Comparison of ENCODE assay signal across 18 mouse cellular contexts in genomic region chr10:69208705-69209104, GRCm38 (mm10). TPM values are rescaled to one million over a fixed set of nuclear protein-coding genes. Genes with fewer than 3 reads are reported as not detected.
DNase-seq lines count a peak whose midpoint lies in the region; ATAC-seq and TF ChIP-seq lines count a peak whose summit lies in the region.
"Had no signal": no experiment of that assay in that cellular context is flagged by ENCODE, and none has a peak within 500 bp of the region (broad histone marks: within the 10 kb centered on the region; RNA-seq: fewer than 3 reads in every experiment).

No protein-coding gene starts in this region.

- H3K4me1 ChIP-seq in hindbrain, postnatal 0 days (ENCODE audit: insufficient read depth, low read length), result peaks cover 8% of the 10 kb centered on the region
- peaks cover 5% of the 10 kb centered on the region for H3K4me1 ChIP-seq in hindbrain, embryonic 12.5 days
- no peaks in the 10 kb centered on the region for H3K4me1 ChIP-seq in lung, embryonic 14.5 days (ENCODE audit: insufficient read depth)
- H3K4me1 ChIP-seq in ES-Bruce4 (ENCODE audit: control insufficient read depth, insufficient read depth, low read length), result no peaks in the 10 kb centered on the region

- WGBS in hindbrain, postnatal 0 days, result 88% methylated on average over 3 of the region's 3 CpGs
- 92% methylated on average over 3 of the region's 3 CpGs for WGBS in hindbrain, embryonic 12.5 days
- 85% methylated on average over 3 of the region's 3 CpGs for WGBS in lung, embryonic 14.5 days

- no peak for TF ChIP-seq POLR2A in ES-Bruce4 (IDR thresholded peaks at IDR 0.05; ENCODE audit: insufficient read depth, low read length)
- no peak for TF ChIP-seq POLR2A in brain, embryonic 14.5 days (IDR thresholded peaks at IDR 0.05; ENCODE audit: borderline replicate concordance, extremely low read depth, insufficient read depth, insufficient read length, poor library complexity, severe bottlenecking)

- no peak for ATAC-seq in hindbrain, postnatal 0 days
- no peak for ATAC-seq in hindbrain, embryonic 12.5 days (ENCODE audit: low FRiP score)
- no peak for ATAC-seq in lung, embryonic 14.5 days (ENCODE audit: insufficient read depth)
- ATAC-seq: forebrain, embryonic 16.5 days; inflammation-experienced regulatory T-cells, adult 6 months had no signal

- H3K27ac ChIP-seq in hindbrain, postnatal 0 days, result no peak overlapping the region
- H3K27ac ChIP-seq in hindbrain, embryonic 12.5 days, result no peak overlapping the region
- no peak overlapping the region for H3K27ac ChIP-seq in lung, embryonic 14.5 days (ENCODE audit: low read depth)
- no peak overlapping the region for H3K27ac ChIP-seq in ES-Bruce4 (ENCODE audit: insufficient read depth, low read length)
- H3K27ac ChIP-seq: heart, embryonic 15.5 days; kidney, embryonic 15.5 days; lung, embryonic 15.5 days; midbrain, embryonic 12.5 days; neural tube, embryonic 13.5 days had no signal

- H3K4me2 ChIP-seq in hindbrain, postnatal 0 days (ENCODE audit: low read depth, low read length), result no peak overlapping the region
- H3K4me2 ChIP-seq in hindbrain, embryonic 12.5 days (replicated peaks), result no peak overlapping the region
- no peak overlapping the region for H3K4me2 ChIP-seq in lung, embryonic 14.5 days
- H3K4me2 ChIP-seq: embryonic facial prominence, embryonic 13.5 days; heart, embryonic 15.5 days; kidney, embryonic 15.5 days; lung, embryonic 15.5 days; midbrain, embryonic 12.5 days; neural tube, embryonic 13.5 days had no signal

- no peak overlapping the region for H3K9ac ChIP-seq in hindbrain, postnatal 0 days (replicated peaks; ENCODE audit: low read length)
- no peak overlapping the region for H3K9ac ChIP-seq in hindbrain, embryonic 12.5 days
- no peak overlapping the region for H3K9ac ChIP-seq in lung, embryonic 14.5 days
- H3K9ac ChIP-seq in ES-Bruce4 (ENCODE audit: low read depth, poor library complexity, severe bottlenecking), result no peak overlapping the region
- H3K9ac ChIP-seq: embryonic facial prominence, embryonic 13.5 days; heart, embryonic 15.5 days; kidney, embryonic 15.5 days; lung, embryonic 15.5 days; midbrain, embryonic 12.5 days; neural tube, embryonic 13.5 days had no signal

- H3K36me3 ChIP-seq in hindbrain, postnatal 0 days (ENCODE audit: insufficient read depth, low read length), result no peaks in the 10 kb centered on the region
- no peaks in the 10 kb centered on the region for H3K36me3 ChIP-seq in hindbrain, embryonic 12.5 days
- no peaks in the 10 kb centered on the region for H3K36me3 ChIP-seq in lung, embryonic 14.5 days (ENCODE audit: insufficient read depth)
- no peaks in the 10 kb centered on the region for H3K36me3 ChIP-seq in ES-Bruce4 (ENCODE audit: control insufficient read depth, insufficient read depth, low read length, poor library complexity, severe bottlenecking)
- H3K36me3 ChIP-seq: heart, embryonic 15.5 days; lung, embryonic 15.5 days; midbrain, embryonic 12.5 days; neural tube, embryonic 13.5 days had no signal

- H3K4me3 ChIP-seq in hindbrain, postnatal 0 days (ENCODE audit: low read length), result no peak overlapping the region
- no peak overlapping the region for H3K4me3 ChIP-seq in hindbrain, embryonic 12.5 days
- no peak overlapping the region for H3K4me3 ChIP-seq in lung, embryonic 14.5 days (ENCODE audit: low read depth, low read length)
- no peak overlapping the region for H3K4me3 ChIP-seq in ES-Bruce4 (ENCODE audit: low read depth, low read length)
- H3K4me3 ChIP-seq: embryonic facial prominence, embryonic 13.5 days; heart, embryonic 15.5 days; kidney, embryonic 15.5 days; lung, embryonic 15.5 days; midbrain, embryonic 12.5 days; neural tube, embryonic 13.5 days had no signal

- H3K27me3 ChIP-seq in hindbrain, postnatal 0 days (ENCODE audit: insufficient read depth, low read length), result no peaks in the 10 kb centered on the region
- no peaks in the 10 kb centered on the region for H3K27me3 ChIP-seq in hindbrain, embryonic 12.5 days
- H3K27me3 ChIP-seq in lung, embryonic 14.5 days (ENCODE audit: insufficient read depth, low read length), result no peaks in the 10 kb centered on the region
- no peaks in the 10 kb centered on the region for H3K27me3 ChIP-seq in ES-Bruce4 (ENCODE audit: control insufficient read depth, insufficient read depth, low read length, poor library complexity, severe bottlenecking)
- H3K27me3 ChIP-seq: embryonic facial prominence, embryonic 13.5 days; heart, embryonic 15.5 days; kidney, embryonic 15.5 days; lung, embryonic 15.5 days; midbrain, embryonic 12.5 days; neural tube, embryonic 13.5 days had no signal

- peak; percentile 37; the same call in 1 of the 2 replicates for TF ChIP-seq CTCF in hindbrain, postnatal 0 days (IDR thresholded peaks at IDR 0.05; ENCODE audit: low read depth)
- TF ChIP-seq CTCF in lung, embryonic 14.5 days (IDR thresholded peaks at IDR 0.05; ENCODE audit: low read depth), result peak; percentile 11; the same call in 1 of the 2 replicates
- peak; percentile 33 for TF ChIP-seq CTCF in ES-Bruce4 (IDR thresholded peaks at IDR 0.05; ENCODE audit: low read depth, low read length)
- TF ChIP-seq CTCF in brain, embryonic 14.5 days (IDR thresholded peaks at IDR 0.05; ENCODE audit: borderline replicate concordance, extremely low read depth, insufficient read depth, insufficient read length), result peak; percentile 17; the same call in 1 of the 2 replicates

- no peaks in the 10 kb centered on the region for H3K9me3 ChIP-seq in hindbrain, postnatal 0 days (ENCODE audit: low read length)
- no peaks in the 10 kb centered on the region for H3K9me3 ChIP-seq in hindbrain, embryonic 12.5 days (replicated peaks)
- H3K9me3 ChIP-seq in lung, embryonic 14.5 days (ENCODE audit: low read depth, low read length), result no peaks in the 10 kb centered on the region
- H3K9me3 ChIP-seq in ES-Bruce4 (replicated peaks; ENCODE audit: control insufficient read depth, insufficient read depth, low read length, poor library complexity, severe bottlenecking), result no peaks in the 10 kb centered on the region
- H3K9me3 ChIP-seq: heart, embryonic 15.5 days; kidney, embryonic 15.5 days; lung, embryonic 15.5 days; midbrain, embryonic 12.5 days; neural tube, embryonic 13.5 days had no signal

- no peak for TF ChIP-seq EP300 in ES-Bruce4 (IDR thresholded peaks at IDR 0.05; ENCODE audit: insufficient read depth, low read depth, low read length)

- DNase-seq in hindbrain, postnatal 0 days (ENCODE audit: low spot score), result no peak
- no peak for DNase-seq in lung, embryonic 14.5 days
- no peak for DNase-seq in lung, postnatal 4 days
- no peak for DNase-seq in brain, embryonic 14.5 days (ENCODE audit: low read depth)
- no peak for DNase-seq in cerebellum, adult 11 months
- no peak for DNase-seq in adipocyte (ENCODE audit: low spot score)
- DNase-seq: adrenal gland, adult 8-10 months; cerebellum, adult 9-11 months had no signal

RNA-seq across cellular contexts. Expression of gene A930033H14Rik, which starts 4.2 kb away (rescaled TPM):
- total RNA-seq in hindbrain, postnatal 0 days (2014; rRNA removed), result 0.47 and 0.61 TPM in 2 replicates
- polyA plus RNA-seq in hindbrain, postnatal 0 days (2015; fragmentation: Nextera tagmentation; extraction: Ambion mirVana), result 1.4 TPM in 2 replicates
- polyA plus RNA-seq in hindbrain, embryonic 12.5 days (2016; fragmentation: Nextera tagmentation; extraction: Ambion mirVana), result 1.9 TPM in 2 replicates
- 1.8 and 1.9 TPM in 2 replicates for polyA plus RNA-seq in lung, embryonic 14.5 days (2014; fragmentation: Nextera tagmentation; extraction: Ambion mirVana)
- 0.40 and 0.52 TPM in 2 replicates for polyA plus RNA-seq in ES-Bruce4 (2011; ENCODE audit: insufficient read depth, insufficient read length, low read depth, missing spikeins)
- polyA plus RNA-seq in brain, embryonic 14.5 days (2012; rRNA removed), result 1.6 and 1.9 TPM in 2 replicates
- polyA plus RNA-seq: inflammation-experienced regulatory T-cells, adult 6 months had no signal

RNA-seq across cellular contexts. Expression of gene Rhobtb1, which starts 57.5 kb away (rescaled TPM):
- total RNA-seq in hindbrain, postnatal 0 days (2014; rRNA removed), result 9.1 and 10.9 TPM in 2 replicates
- polyA plus RNA-seq in hindbrain, postnatal 0 days (2015; fragmentation: Nextera tagmentation; extraction: Ambion mirVana), result 11.6 and 13.3 TPM in 2 replicates
- polyA plus RNA-seq in hindbrain, embryonic 12.5 days (2016; fragmentation: Nextera tagmentation; extraction: Ambion mirVana), result 23.2 and 23.5 TPM in 2 replicates
- 19.4 and 20.1 TPM in 2 replicates for polyA plus RNA-seq in lung, embryonic 14.5 days (2014; fragmentation: Nextera tagmentation; extraction: Ambion mirVana)
- 2.3 and 2.9 TPM in 2 replicates for polyA plus RNA-seq in ES-Bruce4 (2011; ENCODE audit: insufficient read depth, insufficient read length, low read depth, missing spikeins)
- 8.0 and 11.7 TPM in 2 replicates for polyA plus RNA-seq in brain, embryonic 14.5 days (2012; rRNA removed)
- polyA plus RNA-seq: inflammation-experienced regulatory T-cells, adult 6 months had no signal
